ENCODE assay signal across 17 mouse cellular contexts in the genomic region with DNA sequence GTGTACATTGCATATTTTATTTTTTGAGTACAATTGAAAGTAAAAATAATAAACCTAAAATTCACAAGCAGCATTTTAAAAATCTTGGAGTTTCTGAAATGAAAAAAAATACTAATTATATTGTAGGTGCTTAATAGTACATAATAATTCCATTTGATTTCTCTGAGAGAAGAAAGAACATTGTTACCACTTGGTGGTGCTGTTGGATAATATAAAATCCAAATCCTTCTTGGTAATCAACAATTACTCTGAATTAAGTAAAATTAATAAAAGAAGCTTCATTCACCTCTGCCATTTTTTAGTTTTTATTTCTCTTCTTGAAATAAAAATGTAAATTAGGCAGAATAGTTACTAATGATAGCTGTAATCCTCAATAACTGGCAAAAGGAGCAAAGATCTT.
A peak's percentile ranks its signal among the peaks of the same experiment; 100 is the strongest.
DNase-seq lines count a peak whose midpoint lies in the region; TF ChIP-seq lines count a peak whose summit lies in the region.
"Had no signal": no experiment of that assay in that cellular context is flagged by ENCODE, and none has a peak within 500 bp of the region (broad histone marks: within the 10 kb centered on the region; RNA-seq: fewer than 3 reads in every experiment).

No protein-coding gene starts in this region.

- no peaks in the 10 kb centered on the region for H3K79me2 ChIP-seq in heart, adult 2 months (replicated peaks; ENCODE audit: control insufficient read depth, insufficient read depth, low read length)
- no peaks in the 10 kb centered on the region for H3K79me2 ChIP-seq in liver, adult 2 months (ENCODE audit: control insufficient read depth, insufficient read depth, low read length)

- no peaks in the 10 kb centered on the region for H3K4me1 ChIP-seq in heart, adult 2 months (ENCODE audit: control insufficient read depth, insufficient read depth, low read length)
- H3K4me1 ChIP-seq in liver, adult 2 months (ENCODE audit: control insufficient read depth, insufficient read depth, low read length) = no peaks in the 10 kb centered on the region
- H3K4me1 ChIP-seq: heart, embryonic 10.5 days; hindbrain, embryonic 13.5 days; limb, embryonic 13.5 days; neural tube, embryonic 13.5 days had no signal

- no peak for TF ChIP-seq EP300 in heart, adult 2 months (IDR thresholded peaks at IDR 0.05; ENCODE audit: insufficient read depth, low read depth, low read length)

- H3K36me3 ChIP-seq in heart, adult 2 months (ENCODE audit: control insufficient read depth, insufficient read depth, low read length) = no peaks in the 10 kb centered on the region
- no peaks in the 10 kb centered on the region for H3K36me3 ChIP-seq in liver, adult 2 months (ENCODE audit: control insufficient read depth, insufficient read depth, low read length)
- H3K36me3 ChIP-seq: heart, embryonic 10.5 days; hindbrain, embryonic 13.5 days; limb, embryonic 13.5 days; neural tube, embryonic 13.5 days had no signal

- intact Hi-C loops in heart, adult 2 months (cut with DNase I) = no loop called here
- intact Hi-C loops in heart, postnatal 14 days (cut with DNase I) = no loop called here

- peak; percentile 63 for TF ChIP-seq CTCF in heart, adult 2 months (IDR thresholded peaks at IDR 0.05)
- TF ChIP-seq CTCF in liver, adult 2 months (IDR thresholded peaks at IDR 0.05; ENCODE audit: low read depth, low read length) = peak; percentile 10; the same call in 1 of the 2 replicates

- DNase-seq in heart, adult 2 months = no peak
- no peak for DNase-seq in heart, postnatal 14 days
- peak; percentile 24 for DNase-seq in liver, adult 2 months (ENCODE audit: extremely low read depth, low read depth, low spot score)
- no peak for DNase-seq in liver
- DNase-seq in Muller cell, postnatal 12 days (ENCODE audit: inconsistent ontology term) = peak; percentile 39
- peak; percentile 4 for DNase-seq in retina, adult 2 months (ENCODE audit: low read depth, low spot score)
- no peak for DNase-seq in B cell, adult 2 months
- no peak for DNase-seq in frontal cortex, postnatal 36 days (ENCODE audit: low spot score in 2 of 2)
- DNase-seq: cerebellum, adult 9-11 months; kidney, adult 9 months; layer of hippocampus, adult 9-11 months; lung, adult 2 months; right cerebral cortex, postnatal 25 days had no signal

- no peak overlapping the region for H3K4me3 ChIP-seq in heart, adult 2 months
- no peak overlapping the region for H3K4me3 ChIP-seq in liver, adult 2 months (ENCODE audit: insufficient read depth, low read depth, low read length)
- H3K4me3 ChIP-seq: heart, embryonic 10.5 days; hindbrain, embryonic 13.5 days; limb, embryonic 13.5 days; neural tube, embryonic 13.5 days had no signal

- no peak for TF ChIP-seq POLR2A in heart, adult 2 months (IDR thresholded peaks at IDR 0.05; ENCODE audit: insufficient read depth, low read depth, low read length)
- no peak for TF ChIP-seq POLR2A in liver, adult 2 months (IDR thresholded peaks at IDR 0.05; ENCODE audit: extremely low read depth, insufficient read depth, low read length)

- no peak overlapping the region for H3K9ac ChIP-seq in heart, adult 2 months (ENCODE audit: low read depth, low read length)
- H3K9ac ChIP-seq in liver, adult 2 months (ENCODE audit: low read depth, low read length) = no peak overlapping the region
- H3K9ac ChIP-seq: hindbrain, embryonic 13.5 days; limb, embryonic 13.5 days; neural tube, embryonic 13.5 days had no signal

- H3K27ac ChIP-seq in heart, adult 2 months = no peak overlapping the region
- H3K27ac ChIP-seq in liver, adult 2 months (replicated peaks; ENCODE audit: insufficient read depth, low read depth, low read length) = no peak overlapping the region
- H3K27ac ChIP-seq: heart, embryonic 10.5 days; hindbrain, embryonic 13.5 days; limb, embryonic 13.5 days; neural tube, embryonic 13.5 days had no signal

- no peaks in the 10 kb centered on the region for H3K27me3 ChIP-seq in heart, adult 2 months (ENCODE audit: control insufficient read depth, insufficient read depth, low read length)
- no peaks in the 10 kb centered on the region for H3K27me3 ChIP-seq in liver, adult 2 months (ENCODE audit: control insufficient read depth, insufficient read depth, low read length)
- H3K27me3 ChIP-seq: hindbrain, embryonic 13.5 days; limb, embryonic 13.5 days; neural tube, embryonic 13.5 days had no signal

Comparison
In these comparisons a context has a peak if more than half of its experiments do, and no peak if none do; other contexts are left out.
1. DNase-seq: peak in liver, adult 2 months (single experiment), Muller cell, postnatal 12 days (single experiment) and retina, adult 2 months (single experiment); none in heart, adult 2 months (0 of 2), heart, postnatal 14 days (0 of 2), liver (single experiment), B cell, adult 2 months (0 of 2) and frontal cortex, postnatal 36 days (0 of 2).